Mouse (Mus musculus) liver, embryonic 14.5 days (tissue): ENCODE results near the gene Zfp711.

Experiments
- CTCF ChIP-seq: IDR thresholded peaks from 2 replicates; pipeline ENCODE4 v1.5.1; 2016; ENCODE audit warnings: antibody characterized with exemption, low read depth, control low read depth
- EP300 ChIP-seq: IDR thresholded peaks from 2 replicates; pipeline ENCODE4 v1.6.1; 2016; ENCODE audit warnings: antibody characterized with exemption, low read depth

DNA sequence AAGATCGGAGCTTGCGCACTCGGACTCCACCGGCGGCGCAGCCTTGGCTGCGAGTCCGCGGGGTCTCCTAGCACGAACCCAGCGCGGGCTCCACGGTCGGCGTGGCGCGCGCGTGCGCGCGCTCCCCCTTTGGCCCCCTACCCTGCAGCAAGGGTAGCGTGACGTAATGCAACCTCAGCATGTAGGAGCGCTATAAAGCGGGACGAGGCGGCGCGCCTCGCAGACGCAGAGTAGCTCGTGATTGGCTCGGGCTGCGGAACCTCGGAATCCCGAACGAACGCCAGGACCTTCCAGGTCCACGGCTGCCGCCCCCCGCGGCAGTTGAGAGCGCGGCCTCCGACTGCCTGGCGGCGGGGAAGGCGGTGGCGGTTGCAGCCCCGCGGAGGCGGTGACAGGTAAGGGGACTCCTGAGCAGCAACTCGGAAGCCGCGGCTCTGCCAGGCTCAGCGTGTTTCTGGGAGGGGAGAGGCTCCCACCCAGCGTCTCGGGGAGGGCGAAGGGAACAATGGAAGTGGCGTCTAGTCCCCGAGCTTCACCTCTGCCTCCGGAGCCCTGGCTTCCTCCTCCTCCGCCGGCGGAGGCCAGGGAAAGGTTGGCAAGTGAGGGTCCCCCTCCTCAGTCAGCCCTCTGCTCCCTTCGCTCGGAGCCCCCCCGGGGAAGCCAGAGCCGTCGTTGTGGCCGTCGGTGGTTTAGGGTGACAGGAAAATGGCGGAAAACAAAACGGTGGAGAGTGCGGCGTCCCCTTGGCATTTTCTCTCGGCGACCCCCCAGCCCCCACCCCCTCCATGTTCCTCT, at the start of gene Zfp711:
- no peak for TF ChIP-seq CTCF
- TF ChIP-seq EP300: no peak
